Mouse (Mus musculus): ENCODE data around the gene Asah2. TPM values are rescaled to one million over a fixed set of nuclear protein-coding genes. Genes with fewer than 3 reads are reported as not detected.

Asah2 gene
- polyA plus RNA-seq, 1 experiment from 2014 or later, result 1.0 TPM

GRCm38 (mm10) chr19:32055725-32056124 lies 52.3 kb downstream of the Asah2 start:
- WGBS, result 34% methylated on average over 1 of the region's 1 CpGs
- Histone ChIP-seq H3K9ac (ENCODE audit: low read depth, low read length) (no peak overlapping the region), H3K9me3 (ENCODE audit: control insufficient read depth, low read length) (no peaks in the 10 kb centered on the region), H3K27me3 (replicated peaks; ENCODE audit: control insufficient read depth, insufficient read depth, low read length) (no peaks in the 10 kb centered on the region), H3K4me1 (replicated peaks; ENCODE audit: control insufficient read depth, insufficient read depth, low read length) (no peaks in the 10 kb centered on the region), H3K27ac (ENCODE audit: low read depth, low read length) (no peak overlapping the region), H3K4me2 (no peak overlapping the region), H3K4me3 (ENCODE audit: low read depth, low read length) (no peak overlapping the region), H3K36me3 (ENCODE audit: control insufficient read depth, insufficient read depth, low read length) (no peaks in the 10 kb centered on the region)
- DNase-seq (ENCODE audit: low spot score) (no peak), ATAC-seq (replicated peaks; ENCODE audit: low FRiP score) (no peak)

DNA sequence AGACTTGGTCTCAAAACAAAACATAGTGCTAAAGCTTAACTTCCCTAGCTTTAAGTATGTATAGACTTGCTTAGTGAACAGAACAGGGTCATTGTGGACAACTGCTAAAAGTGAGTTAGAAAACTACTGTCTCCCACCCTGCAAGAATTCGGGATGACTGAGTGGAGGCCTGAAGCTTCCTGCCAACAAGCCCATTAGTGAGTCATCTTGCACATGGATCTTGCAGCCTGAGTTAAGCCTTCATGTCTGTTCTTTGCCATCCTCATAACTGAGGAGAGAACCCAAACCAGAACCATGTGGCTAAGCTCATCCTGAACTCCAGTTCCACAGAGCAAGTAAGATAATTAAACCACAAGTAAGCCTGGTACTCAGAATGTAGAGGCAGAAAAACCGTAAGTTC lies 56.8 kb downstream of the Asah2 start:
- Histone ChIP-seq H3K4me2 (no peak overlapping the region), H3K27ac (ENCODE audit: low read depth, low read length) (no peak overlapping the region), H3K27me3 (replicated peaks; ENCODE audit: control insufficient read depth, insufficient read depth, low read length) (no peaks in the 10 kb centered on the region), H3K4me1 (replicated peaks; ENCODE audit: control insufficient read depth, insufficient read depth, low read length) (no peaks in the 10 kb centered on the region), H3K9ac (ENCODE audit: low read depth, low read length) (no peak overlapping the region), H3K9me3 (ENCODE audit: control insufficient read depth, low read length) (no peaks in the 10 kb centered on the region), H3K4me3 (ENCODE audit: low read depth, low read length) (no peak overlapping the region), H3K36me3 (ENCODE audit: control insufficient read depth, insufficient read depth, low read length) (no peaks in the 10 kb centered on the region)
- whole genome bisulfite sequencing, result 80% methylated on average over 2 of the region's 2 CpGs
- DNase-seq (ENCODE audit: low spot score), result no peak
- no peak for ATAC-seq (replicated peaks; ENCODE audit: low FRiP score)

DNA sequence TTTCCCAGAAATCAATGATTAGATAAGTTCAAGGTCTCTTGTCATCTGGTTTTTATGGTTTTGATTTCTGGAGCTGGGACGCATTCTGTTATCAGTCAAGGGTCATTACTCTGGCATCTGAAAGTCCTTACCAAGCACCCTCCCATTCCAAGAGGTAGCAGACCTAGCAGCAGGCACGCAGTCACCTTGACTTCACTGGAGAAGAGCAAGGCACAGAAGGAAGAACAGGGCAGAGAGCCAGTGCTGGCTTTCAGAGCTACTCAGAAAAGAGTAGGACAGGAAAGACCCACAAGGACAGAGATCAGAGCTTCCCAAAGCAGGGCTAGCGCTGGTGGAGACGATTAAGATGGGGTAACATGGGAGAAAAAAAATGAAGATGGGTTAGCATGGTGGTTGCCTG lies 75.1 kb downstream of the Asah2 start:
- no peak for DNase-seq (ENCODE audit: low spot score)
- Histone ChIP-seq H3K27ac (ENCODE audit: low read depth, low read length) (no peak overlapping the region), H3K4me3 (ENCODE audit: low read depth, low read length) (no peak overlapping the region), H3K4me1 (replicated peaks; ENCODE audit: control insufficient read depth, insufficient read depth, low read length) (no peaks in the 10 kb centered on the region), H3K27me3 (replicated peaks; ENCODE audit: control insufficient read depth, insufficient read depth, low read length) (no peaks in the 10 kb centered on the region), H3K9me3 (ENCODE audit: control insufficient read depth, low read length) (no peaks in the 10 kb centered on the region), H3K9ac (ENCODE audit: low read depth, low read length) (no peak overlapping the region), H3K4me2 (no peak overlapping the region), H3K36me3 (ENCODE audit: control insufficient read depth, insufficient read depth, low read length) (no peaks in the 10 kb centered on the region)
- ATAC-seq (replicated peaks; ENCODE audit: low FRiP score), result no peak
- 73% methylated on average over 4 of the region's 4 CpGs for WGBS

GRCm38 (mm10) chr19:32030430-32030829 lies 77.6 kb downstream of the Asah2 start:
- no peak overlapping the region for H3K27ac ChIP-seq (ENCODE audit: low read depth, low read length)
- H3K9me3 ChIP-seq (ENCODE audit: control insufficient read depth, low read length), result no peaks in the 10 kb centered on the region
- no peaks in the 10 kb centered on the region for H3K27me3 ChIP-seq (replicated peaks; ENCODE audit: control insufficient read depth, insufficient read depth, low read length)
- no peaks in the 10 kb centered on the region for H3K36me3 ChIP-seq (ENCODE audit: control insufficient read depth, insufficient read depth, low read length)
- no peak overlapping the region for H3K4me3 ChIP-seq (ENCODE audit: low read depth, low read length)
- no peak for DNase-seq (ENCODE audit: low spot score)
- WGBS, result 0% methylated on average over 1 of the region's 1 CpGs
- no peaks in the 10 kb centered on the region for H3K4me1 ChIP-seq (replicated peaks; ENCODE audit: control insufficient read depth, insufficient read depth, low read length)
- H3K4me2 ChIP-seq, result no peak overlapping the region
- H3K9ac ChIP-seq (ENCODE audit: low read depth, low read length), result no peak overlapping the region
- ATAC-seq (replicated peaks; ENCODE audit: low FRiP score), result no peak

GRCm38 (mm10) chr19:32025443-32025842 lies 82.6 kb downstream of the Asah2 start:
- ATAC-seq (replicated peaks; ENCODE audit: low FRiP score), result no peak
- Histone ChIP-seq H3K9me3 (ENCODE audit: control insufficient read depth, low read length) (no peaks in the 10 kb centered on the region), H3K4me3 (ENCODE audit: low read depth, low read length) (no peak overlapping the region), H3K36me3 (ENCODE audit: control insufficient read depth, insufficient read depth, low read length) (no peaks in the 10 kb centered on the region), H3K4me1 (replicated peaks; ENCODE audit: control insufficient read depth, insufficient read depth, low read length) (no peaks in the 10 kb centered on the region), H3K27ac (ENCODE audit: low read depth, low read length) (no peak overlapping the region), H3K4me2 (no peak overlapping the region), H3K9ac (ENCODE audit: low read depth, low read length) (no peak overlapping the region), H3K27me3 (replicated peaks; ENCODE audit: control insufficient read depth, insufficient read depth, low read length) (no peaks in the 10 kb centered on the region)
- no peak for DNase-seq (ENCODE audit: low spot score)
- WGBS, result 89% methylated on average over 3 of the region's 3 CpGs

DNA sequence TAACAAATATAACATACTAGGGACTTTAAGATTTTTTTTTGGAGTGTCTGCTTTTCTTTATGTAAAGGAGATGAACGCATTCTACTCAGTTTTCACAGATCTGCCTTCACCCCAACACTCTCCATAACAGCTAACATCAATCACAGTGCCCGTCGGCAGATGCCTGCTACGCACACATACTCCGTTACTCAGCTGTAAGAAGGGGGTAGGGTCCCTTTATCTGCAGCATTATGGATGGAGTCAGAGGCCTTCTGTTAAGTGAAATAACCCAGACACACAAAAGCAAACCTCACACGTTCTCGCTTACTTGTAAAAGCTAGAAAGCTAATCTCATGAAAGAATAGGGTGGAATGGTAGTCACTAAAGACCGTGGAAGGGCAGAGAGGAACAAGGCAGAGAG lies 88.3 kb downstream of the Asah2 start:
- Histone ChIP-seq H3K27ac (ENCODE audit: low read depth, low read length) (no peak overlapping the region), H3K4me1 (replicated peaks; ENCODE audit: control insufficient read depth, insufficient read depth, low read length) (peaks cover 9% of the 10 kb centered on the region), H3K9ac (ENCODE audit: low read depth, low read length) (no peak overlapping the region), H3K9me3 (ENCODE audit: control insufficient read depth, low read length) (no peaks in the 10 kb centered on the region), H3K27me3 (replicated peaks; ENCODE audit: control insufficient read depth, insufficient read depth, low read length) (no peaks in the 10 kb centered on the region), H3K36me3 (ENCODE audit: control insufficient read depth, insufficient read depth, low read length) (no peaks in the 10 kb centered on the region), H3K4me2 (no peak overlapping the region), H3K4me3 (ENCODE audit: low read depth, low read length) (no peak overlapping the region)
- 60% methylated on average over 8 of the region's 8 CpGs for WGBS
- no peak for ATAC-seq (replicated peaks; ENCODE audit: low FRiP score)
- no peak for DNase-seq (ENCODE audit: low spot score)

DNA sequence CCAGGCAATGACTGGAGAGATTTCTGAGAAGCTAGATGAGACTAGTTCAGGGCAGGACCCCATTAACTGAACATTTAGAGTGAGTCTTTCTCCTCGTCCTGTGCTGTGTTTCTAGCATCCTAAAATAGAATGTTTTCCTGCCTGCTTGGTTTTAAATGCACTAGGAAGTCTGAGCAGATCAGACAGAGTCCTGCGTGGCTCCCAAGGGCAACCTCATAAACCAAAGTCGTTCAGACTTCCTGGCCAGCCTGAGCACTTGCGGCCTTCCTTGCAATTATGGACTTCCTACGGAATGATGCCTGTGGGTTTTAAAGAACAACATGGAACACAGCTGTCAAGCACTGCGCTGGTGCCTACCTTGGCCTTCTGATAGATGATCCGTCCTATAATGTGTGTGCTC lies 89.4 kb downstream of the Asah2 start:
- ATAC-seq (replicated peaks; ENCODE audit: low FRiP score) (no peak), DNase-seq (ENCODE audit: low spot score) (no peak)
- Histone ChIP-seq H3K36me3 (ENCODE audit: control insufficient read depth, insufficient read depth, low read length) (no peaks in the 10 kb centered on the region), H3K4me2 (no peak overlapping the region), H3K9ac (ENCODE audit: low read depth, low read length) (no peak overlapping the region), H3K9me3 (ENCODE audit: control insufficient read depth, low read length) (no peaks in the 10 kb centered on the region), H3K4me1 (replicated peaks; ENCODE audit: control insufficient read depth, insufficient read depth, low read length) (peaks cover 9% of the 10 kb centered on the region), H3K4me3 (ENCODE audit: low read depth, low read length) (no peak overlapping the region), H3K27me3 (replicated peaks; ENCODE audit: control insufficient read depth, insufficient read depth, low read length) (no peaks in the 10 kb centered on the region), H3K27ac (ENCODE audit: low read depth, low read length) (no peak overlapping the region)
- 48% methylated on average over 7 of the region's 7 CpGs for WGBS

- H3K27ac ChIP-seq (ENCODE audit: low read depth, low read length), result no peak overlapping the region
- WGBS, result 82% methylated on average over 5 of the region's 5 CpGs
- H3K9me3 ChIP-seq (ENCODE audit: control insufficient read depth, low read length), result no peaks in the 10 kb centered on the region
- H3K27me3 ChIP-seq (replicated peaks; ENCODE audit: control insufficient read depth, insufficient read depth, low read length), result no peaks in the 10 kb centered on the region
- no peak overlapping the region for H3K4me2 ChIP-seq
- DNase-seq (ENCODE audit: low spot score), result no peak
- no peaks in the 10 kb centered on the region for H3K36me3 ChIP-seq (ENCODE audit: control insufficient read depth, insufficient read depth, low read length)
- H3K4me3 ChIP-seq (ENCODE audit: low read depth, low read length), result no peak overlapping the region
- ATAC-seq (replicated peaks; ENCODE audit: low FRiP score), result no peak
- peaks cover 9% of the 10 kb centered on the region for H3K4me1 ChIP-seq (replicated peaks; ENCODE audit: control insufficient read depth, insufficient read depth, low read length)
- H3K9ac ChIP-seq (ENCODE audit: low read depth, low read length), result no peak overlapping the region
Measured at GRCm38 (mm10) chr19:32018053-32018452, 90.0 kb downstream of the Asah2 start.

- H3K27ac ChIP-seq (ENCODE audit: low read depth, low read length), result no peak overlapping the region
- no peak for ATAC-seq (replicated peaks; ENCODE audit: low FRiP score)
- no peaks in the 10 kb centered on the region for H3K36me3 ChIP-seq (ENCODE audit: control insufficient read depth, insufficient read depth, low read length)
- H3K9me3 ChIP-seq (ENCODE audit: control insufficient read depth, low read length), result no peaks in the 10 kb centered on the region
- H3K27me3 ChIP-seq (replicated peaks; ENCODE audit: control insufficient read depth, insufficient read depth, low read length), result no peaks in the 10 kb centered on the region
- no peak overlapping the region for H3K4me2 ChIP-seq
- no peak overlapping the region for H3K9ac ChIP-seq (ENCODE audit: low read depth, low read length)
- no peak overlapping the region for H3K4me3 ChIP-seq (ENCODE audit: low read depth, low read length)
- no peak for DNase-seq (ENCODE audit: low spot score)
- H3K4me1 ChIP-seq (replicated peaks; ENCODE audit: control insufficient read depth, insufficient read depth, low read length), result no peaks in the 10 kb centered on the region
- 54% methylated on average over 5 of the region's 5 CpGs for WGBS
Measured at GRCm38 (mm10) chr19:32002623-32003022, 105.4 kb downstream of the Asah2 start.
